Mouse (Mus musculus) kidney, postnatal 14 days (tissue): ENCODE measurements around the gene Patj.
"Not testable (repeated sequence)": the region's sequence is repeated elsewhere in the genome, so short reads cannot be mapped to it uniquely, and the experiment has no call there.

Experiments
- DNase-seq: peaks from one replicate; pipeline ENCODE4 v3.0.0; 2022; ENCODE audit warnings: mixed read lengths

The Patj gene

DNA sequence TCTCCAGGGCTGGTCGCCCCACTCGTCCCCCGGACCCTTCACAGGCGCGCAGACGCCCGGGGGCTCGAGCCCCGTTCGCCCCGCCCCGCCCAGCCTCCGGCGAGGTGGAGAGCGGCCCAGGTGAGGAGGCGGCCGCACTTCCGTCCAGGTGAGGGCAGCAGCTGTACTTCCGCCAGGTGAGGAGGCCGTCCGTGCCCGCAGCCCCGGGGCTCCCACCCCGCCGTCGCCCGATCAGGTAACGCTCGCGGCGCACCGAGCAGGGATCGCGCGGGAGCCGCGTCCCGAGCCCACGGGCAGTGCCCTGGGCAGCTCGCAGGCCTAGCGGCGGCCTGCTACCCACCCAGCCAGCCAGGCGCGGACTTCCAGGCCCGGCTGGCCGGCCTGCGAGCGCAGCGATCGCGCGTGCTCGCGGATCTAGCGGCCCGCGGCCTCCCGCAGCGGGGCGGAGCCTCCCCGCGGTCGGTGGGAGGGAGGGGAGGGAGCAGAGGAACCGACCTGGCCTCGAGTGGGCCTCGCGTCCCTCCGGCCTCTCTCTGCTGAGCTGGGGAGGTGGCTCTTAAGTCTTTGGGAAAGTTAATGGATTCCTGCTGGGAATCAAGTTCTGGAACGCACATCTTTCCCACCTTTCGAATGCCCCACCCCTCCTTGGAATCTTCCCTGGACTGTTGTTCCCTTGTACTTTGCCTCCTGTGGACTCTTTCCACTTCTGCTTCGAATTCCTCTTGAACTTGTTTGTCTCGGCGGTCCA, at the start of gene Patj:
Patj (plus strand) TSS at position 96 of the 748 bp plus-strand sequence.
- peak; percentile 85 for DNase-seq

DNA sequence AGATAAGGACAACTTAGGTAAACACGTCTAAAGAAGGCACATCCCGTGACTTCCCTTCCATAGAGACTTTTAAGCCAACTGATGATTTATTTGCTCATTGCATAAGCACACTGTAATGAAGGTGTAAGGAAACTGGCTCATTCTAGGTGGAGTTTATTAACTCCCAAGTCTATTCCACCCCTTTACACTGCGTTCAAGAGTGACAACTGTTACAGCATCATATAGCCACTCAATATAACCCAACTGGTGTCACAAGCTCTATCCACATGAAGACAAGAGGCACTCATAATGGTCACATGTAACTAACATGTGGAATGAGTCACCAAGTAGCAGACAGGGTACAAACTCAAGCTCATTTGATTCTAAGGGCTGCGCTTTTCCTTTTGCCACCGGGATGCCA, 47.0 kb upstream of the Patj start:
- no peak for DNase-seq

DNA sequence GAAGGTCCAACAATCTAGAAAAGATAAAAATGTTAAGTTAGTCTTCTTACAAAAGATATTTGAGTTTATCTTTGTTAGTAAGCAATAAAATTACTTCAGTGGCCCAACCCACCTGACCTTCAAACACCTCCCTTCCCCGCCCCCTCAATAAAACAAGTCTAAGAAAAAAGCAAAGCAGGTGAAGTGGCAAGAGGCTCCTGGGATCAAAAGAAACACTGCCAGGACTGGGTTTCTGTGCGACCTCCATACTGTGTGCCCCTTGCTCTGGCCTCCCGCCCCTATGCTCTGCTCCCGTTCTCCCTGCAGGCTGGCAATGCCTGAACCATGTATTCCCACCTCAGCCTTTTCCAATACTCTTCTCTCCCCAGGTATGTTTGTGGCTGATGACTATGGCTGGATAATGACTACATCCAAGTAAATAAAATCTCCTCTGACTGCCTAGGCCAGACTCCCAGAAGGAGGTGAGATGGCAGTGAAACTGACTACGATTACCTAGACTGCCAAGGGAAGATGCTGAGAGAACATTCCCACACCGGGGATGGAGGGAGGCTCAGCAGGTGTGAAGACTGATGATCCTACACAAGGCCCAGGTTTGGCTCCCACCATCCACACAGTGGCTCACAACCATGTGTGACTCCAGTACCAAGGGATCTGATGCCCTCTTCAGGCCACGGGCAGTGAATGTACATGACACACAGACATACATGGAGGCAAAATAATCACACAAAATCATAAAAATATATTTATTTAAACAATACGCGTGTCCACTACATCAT, 37.4 kb upstream of the Patj start:
- DNase-seq, result no peak

DNA sequence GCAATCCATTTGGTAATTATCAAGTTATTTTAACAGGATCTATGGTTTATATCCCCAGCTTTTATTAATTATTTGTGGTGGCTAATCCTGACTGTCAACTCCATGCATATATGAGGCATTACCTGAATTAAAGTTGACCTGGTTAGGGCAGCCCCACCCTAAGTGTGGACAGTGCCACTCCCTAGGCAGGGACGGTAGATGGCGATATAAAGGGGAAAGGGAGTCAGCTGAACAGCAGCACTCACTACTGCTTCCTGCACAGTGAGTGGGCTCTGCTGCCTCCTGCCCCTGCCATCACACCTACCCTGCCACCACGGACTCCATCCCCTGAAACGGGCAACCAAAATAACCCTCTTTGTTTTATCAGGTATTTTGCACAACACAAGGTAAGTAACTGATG, 20.2 kb upstream of the Patj start:
- no peak for DNase-seq

DNA sequence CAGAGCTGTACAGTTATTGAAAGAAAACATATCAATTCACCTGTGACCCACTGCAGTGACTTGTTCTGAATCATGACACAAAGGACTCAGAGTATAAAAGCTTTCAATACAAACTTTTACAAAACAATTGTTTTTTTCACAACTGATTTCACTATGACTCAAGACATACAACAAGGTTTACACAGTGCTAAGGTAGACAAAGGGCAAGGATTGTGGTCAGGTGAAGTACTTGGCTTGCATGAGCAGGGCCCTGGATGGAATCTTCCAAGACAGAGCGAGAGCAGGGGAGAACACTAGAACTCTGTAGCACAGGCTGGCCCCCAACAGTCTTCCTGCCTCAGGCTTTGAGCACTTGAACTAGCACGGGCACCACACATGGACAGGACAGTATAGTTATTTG, 18.6 kb upstream of the Patj start:
- no peak for DNase-seq

DNA sequence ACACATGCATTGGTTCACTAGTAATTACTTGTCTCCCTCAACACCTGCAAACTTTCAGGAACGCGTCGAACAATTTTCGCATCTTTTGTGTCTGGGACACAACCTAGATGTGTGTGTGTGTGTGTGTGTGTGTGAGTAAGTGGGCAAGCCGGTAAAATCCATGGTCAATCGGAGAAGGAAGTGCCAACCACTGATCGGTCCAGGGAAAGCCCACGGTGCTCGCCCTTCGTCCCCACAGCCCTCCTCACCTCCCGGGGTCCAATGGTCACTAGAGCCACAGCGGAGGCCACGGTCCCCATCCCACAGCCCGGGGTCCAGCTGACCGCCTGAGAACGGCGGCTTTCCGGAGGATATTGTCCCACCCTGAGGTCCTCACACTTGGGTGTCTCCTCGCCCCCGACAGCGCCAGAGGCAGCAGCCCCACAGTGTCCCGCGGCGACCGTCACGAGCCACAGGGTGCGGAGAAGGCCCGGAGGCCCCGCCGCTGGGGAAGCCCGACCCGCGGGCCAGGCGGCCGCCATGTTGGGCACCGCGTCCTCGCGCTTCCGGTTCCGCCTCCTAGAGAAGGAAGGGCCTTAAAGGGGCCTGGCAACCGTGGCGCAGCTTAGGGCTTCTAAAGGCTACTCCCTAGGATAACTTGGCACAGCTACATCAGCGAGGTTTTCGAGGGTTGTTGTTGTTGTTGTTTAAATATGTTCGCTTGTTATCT, 12.7 kb upstream of the Patj start, which contains the start of gene Tm2d1:
Tm2d1 (minus strand) TSS at position 591 of the 709 bp plus-strand sequence.
- peak; percentile 89 for DNase-seq

DNA sequence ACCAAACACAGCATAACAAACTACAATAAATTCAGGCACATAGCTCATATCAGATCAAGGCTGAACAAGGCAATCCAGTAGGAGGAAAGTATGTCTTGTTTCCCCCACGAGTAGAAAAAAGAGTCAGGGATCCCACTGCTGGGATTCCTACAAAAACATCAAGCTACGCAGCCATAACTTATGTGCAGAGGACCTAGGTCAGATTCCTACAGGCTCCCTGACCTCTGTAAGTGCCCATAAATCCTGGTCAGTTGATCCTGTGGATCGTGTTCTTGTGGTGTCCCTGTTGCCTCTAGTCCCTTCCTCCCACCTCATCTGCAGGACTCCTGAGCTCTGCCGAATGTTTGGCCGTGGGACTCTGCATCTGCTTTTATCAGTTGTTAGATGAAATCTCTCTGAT, 10.5 kb upstream of the Patj start:
- no peak for DNase-seq

DNA sequence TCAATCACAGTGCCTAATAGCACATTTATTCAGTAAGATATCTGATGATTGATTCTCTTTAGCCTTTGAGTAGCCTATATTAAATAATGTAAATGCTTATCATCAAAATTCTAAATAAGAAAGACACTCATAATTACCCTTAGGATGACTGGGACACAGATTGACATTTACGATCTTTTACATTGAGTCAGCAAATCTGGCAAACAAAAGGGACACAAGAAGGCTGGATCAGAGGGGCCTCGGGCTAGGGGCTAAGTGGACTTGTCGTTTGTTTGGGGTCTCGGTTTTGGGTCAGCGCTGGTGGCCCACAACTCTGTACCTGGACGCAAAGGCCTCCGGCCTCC, 267 bp upstream of the Patj start:
- no peak for DNase-seq

DNA sequence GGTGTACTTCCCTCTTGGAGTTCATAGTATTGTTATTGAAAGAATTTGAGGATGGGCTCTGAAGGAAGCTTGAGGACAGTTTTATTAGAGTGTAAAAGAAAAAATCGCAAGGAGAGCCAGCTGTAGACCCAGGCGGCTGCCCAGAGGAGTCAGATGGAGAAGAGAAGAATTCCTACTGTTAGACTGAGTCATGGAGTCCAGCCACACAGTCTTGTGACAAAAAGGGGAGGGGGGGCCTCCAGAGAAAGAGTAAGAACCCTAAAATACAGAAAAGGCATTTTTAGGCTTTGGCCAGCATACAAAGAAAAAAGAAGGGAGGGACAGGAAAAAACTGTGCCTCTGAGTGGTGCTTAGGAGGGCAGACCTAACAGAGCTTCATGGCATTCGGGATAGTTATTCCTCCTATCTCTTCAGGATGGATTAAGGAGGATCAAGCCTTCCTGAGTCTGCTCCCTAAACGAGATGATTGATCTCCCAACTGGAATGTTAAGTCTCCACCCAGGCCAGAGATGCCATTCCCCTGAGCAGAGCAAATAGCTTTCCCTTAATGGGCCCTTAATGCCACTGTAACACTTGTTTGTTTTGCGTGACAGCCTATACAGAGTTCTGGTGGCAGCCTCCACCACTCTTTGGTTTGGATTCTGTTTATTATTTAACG, 5.5 kb downstream of the Patj start:
- DNase-seq, result peak; percentile 18

DNA sequence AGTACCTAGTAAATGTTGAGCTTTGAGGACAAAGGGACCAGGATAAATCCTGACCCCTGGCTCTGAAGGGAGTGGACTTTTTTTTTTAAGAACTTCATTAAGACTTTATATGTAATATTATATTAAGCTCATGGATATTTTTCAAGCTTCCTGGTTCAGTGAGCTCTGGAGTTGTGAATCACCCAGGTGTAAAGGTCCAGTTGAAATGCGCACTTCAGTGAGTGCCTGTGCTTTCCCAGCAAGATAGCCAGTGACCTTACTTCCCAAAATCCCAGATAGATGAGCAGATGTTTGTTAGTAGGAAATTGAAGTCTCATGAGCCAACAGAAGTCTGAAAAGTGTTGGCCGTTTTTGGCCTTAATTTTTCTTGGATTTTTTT, 6.0 kb downstream of the Patj start:
- peak; percentile 7 for DNase-seq

DNA sequence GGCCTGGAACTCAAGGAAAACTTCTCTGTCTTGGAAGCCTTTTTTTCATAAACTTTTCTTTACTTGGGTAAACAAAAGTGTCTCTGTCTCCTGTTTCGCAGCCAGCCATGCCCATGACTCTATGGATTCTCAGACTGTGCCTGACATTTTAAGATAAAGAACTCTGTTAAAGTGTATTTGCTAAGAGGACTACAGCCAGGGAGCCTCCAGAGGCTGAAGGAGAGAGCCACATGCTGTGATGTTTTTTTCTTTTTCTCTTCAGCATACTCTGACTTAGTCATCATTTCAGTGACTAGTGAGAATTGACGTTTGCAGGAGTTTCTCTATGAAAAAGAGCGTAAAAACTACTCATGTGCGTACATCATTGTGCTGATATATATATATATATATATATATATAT, 7.9 kb downstream of the Patj start:
- DNase-seq, result no peak

DNA sequence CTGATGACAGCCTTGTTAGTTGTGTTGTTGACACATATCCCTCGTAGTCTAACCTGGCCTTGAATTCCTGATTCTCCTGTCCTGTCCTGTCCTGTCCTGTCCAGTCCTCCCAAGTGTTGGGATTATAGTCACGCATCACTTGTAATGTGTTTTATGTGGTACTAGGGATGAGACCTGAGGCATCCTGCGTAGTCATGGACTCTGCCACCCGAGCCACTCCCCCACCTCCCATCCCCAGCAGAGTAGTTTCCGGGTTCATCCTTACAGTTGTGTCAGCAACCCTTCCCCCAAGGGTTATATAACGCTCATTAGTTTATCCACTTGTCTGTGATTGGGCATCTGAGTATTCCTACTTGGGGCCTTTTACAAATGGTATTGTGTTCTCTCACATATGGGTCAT, 8.8 kb downstream of the Patj start:
- DNase-seq, result peak; percentile 12

DNA sequence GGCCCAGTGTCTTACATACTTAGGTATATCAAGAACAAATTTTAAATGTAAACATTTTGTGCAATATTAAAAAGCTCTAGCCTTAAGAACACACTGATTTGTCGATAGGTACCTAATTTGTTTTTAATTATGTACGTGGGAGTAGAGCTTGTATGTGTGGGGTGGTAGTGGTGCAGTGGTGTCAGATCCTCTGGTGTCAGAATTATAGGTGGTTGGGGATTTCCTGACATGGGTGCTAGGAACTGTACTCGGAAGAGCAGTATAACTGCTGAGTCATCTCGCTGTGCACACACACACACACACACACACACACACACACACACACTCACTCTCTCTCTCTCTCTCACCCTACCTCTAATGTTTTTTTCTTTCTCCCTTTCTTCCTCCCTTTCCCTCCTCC, 12.9 kb downstream of the Patj start:
- DNase-seq, result no peak

DNA sequence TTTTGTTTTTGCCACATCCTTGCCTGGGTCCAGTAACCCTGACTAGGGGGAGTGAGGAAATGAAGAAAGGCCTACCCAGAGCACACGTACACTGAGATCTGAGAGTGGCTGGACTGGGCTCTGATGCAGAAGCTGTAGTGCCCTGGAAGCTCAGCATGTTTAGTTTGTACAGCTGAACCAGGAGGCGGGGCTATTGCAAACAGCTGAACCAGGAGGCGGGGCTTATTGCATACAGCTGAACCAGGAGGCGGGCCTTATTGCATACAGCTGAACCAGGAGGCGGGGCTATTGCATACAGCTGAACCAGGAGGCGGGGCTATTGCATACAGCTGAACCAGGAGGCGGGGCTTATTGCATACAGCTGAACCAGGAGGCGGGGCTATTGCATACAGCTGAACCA, 19.6 kb downstream of the Patj start:
- DNase-seq, result not testable (repeated sequence)

DNA sequence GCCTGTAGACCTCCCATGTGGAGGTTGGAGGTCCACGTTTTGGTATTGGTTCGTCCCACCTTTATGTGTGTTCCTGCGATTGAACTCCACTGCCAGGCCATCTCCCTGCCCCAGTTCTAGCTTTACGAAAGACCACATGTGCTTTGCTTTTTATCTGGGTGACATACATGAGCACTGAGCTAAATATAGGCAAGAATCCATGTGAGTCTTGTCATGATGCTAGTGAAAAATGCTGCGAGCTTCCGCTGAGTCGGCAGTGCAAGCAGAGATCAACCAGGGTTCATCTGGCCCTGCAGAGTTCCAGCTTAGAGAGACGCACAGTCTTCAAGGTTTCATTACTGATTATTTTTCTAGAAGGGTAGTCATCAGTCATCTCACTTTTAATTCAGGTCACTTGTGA, 32.8 kb downstream of the Patj start:
- DNase-seq, result peak; percentile 28

DNA sequence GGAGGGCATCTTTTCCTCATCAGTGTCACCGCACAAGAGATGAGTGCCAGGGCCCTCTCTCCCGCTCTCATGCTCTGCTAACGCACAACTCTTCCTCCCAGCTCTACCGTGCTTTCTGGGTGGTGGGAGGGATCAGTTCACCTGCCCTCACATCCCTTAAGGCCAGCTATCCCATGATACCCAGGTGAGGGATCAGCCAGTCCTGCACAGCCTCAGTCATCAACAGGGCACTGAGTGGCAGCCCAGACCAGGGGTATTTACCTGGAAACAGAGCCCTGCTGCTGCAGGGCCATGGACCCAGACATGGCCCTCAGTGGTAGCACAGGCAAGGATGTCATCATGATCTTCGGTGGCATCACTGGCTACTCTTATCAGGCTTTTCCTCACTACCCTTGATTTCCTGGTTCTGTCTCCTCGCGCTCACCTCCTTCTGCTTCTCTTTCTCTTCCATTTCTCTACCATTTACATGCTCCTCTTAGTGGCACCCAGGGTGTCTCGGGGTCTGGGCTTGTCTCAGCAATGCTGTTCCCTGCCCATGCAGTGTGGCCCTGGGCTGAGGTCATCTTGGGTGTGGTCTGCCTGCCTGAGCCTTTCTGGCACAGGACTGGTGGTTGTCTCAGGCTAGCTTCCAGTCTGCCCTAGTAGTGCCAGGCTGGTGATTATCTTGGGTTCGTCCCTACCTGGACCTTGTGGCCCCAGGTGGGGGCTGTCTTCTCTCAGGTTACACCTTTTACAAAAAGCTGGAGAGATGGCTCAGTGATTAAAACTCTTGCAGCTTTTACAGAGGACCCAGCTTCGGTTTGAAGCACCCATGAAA, 40.3 kb downstream of the Patj start:
- DNase-seq, result no peak

DNA sequence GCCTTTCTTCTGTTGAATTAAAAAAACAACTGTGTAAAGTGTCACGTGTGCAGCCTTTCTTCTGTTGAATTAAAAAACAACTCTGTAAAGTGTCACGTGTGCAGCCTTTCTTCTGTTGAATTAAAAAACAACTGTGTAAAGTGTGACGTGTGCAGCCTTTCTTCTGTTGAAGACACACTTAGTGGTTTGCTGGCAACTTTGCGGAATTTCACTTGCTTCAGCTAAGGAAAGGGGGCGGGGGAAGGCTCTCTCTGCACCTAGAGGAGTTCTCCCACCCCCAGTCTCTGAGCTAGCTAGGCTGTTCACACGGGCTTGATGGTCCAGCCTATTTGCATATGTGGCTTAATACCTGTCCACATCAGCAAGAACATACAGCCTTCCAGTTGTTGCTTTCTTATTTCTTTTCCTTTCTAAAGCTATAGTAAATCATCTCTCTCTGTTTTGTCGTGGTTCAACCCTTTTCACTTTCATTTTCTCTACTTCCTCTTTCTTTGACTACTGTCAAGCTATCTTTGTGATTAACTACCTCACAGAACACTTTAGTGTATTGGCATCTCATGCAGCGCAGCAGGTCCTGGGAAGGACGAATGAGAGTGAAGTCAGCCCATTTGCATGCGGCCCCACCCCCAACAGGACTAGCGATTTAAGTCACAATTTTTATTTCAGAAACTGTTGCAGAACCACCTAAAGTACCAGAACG, 41.2 kb downstream of the Patj start:
- DNase-seq, result peak; percentile 8

DNA sequence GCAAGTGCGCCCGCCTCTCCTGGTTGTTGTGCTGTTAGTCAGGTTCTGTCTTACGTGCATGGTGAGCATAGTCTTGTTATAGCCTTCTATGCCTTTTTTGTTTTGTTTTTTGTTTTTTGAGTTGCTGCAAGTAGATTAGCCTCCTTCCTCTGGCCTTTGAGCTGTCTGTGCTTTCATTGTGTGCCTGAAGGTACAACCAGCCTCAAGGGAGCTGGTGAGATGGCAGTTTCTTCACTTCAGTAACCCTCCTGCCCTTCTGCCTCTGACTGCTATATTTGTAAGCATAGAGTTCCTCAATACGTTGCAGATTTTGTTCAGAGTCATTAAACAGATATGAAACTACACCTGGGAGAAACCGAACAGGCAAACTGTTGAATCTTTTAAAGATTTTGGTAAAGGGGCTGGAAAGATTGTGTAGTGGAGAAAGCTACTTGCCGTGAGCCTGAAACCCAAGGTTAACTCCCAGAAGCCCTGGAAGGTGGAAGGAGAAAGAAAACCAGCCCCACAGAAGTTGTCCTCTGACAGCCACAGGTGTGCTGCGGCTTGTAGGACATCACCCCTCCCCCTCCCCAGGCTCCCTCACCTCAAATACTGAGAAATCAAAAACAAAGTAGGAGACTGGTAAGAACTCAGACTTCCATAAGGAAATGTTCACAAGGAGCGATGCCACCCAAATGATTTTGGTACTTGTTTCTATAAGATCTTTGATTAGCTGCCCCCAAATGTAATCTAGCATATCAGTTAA, 43.8 kb downstream of the Patj start:
- DNase-seq, result no peak

DNA sequence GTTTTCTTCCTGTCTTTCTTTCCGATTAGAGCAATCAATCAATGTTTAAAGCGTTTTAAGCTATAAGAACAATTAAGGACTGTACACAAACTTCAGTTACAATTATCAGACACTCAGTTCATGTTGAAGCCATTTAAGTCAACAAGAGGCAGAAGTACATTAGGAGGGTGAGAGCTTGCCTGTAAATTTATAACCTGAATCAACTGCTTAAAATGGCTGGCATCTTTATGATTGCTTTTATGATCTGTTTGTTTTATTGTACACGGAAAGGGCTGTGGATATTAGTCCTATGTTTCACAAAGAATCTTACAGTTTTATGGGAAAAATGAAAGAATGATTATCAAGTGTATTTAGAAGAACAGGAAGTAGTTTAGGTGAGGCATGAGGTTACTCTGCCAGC, 45.7 kb downstream of the Patj start:
- DNase-seq, result no peak

DNA sequence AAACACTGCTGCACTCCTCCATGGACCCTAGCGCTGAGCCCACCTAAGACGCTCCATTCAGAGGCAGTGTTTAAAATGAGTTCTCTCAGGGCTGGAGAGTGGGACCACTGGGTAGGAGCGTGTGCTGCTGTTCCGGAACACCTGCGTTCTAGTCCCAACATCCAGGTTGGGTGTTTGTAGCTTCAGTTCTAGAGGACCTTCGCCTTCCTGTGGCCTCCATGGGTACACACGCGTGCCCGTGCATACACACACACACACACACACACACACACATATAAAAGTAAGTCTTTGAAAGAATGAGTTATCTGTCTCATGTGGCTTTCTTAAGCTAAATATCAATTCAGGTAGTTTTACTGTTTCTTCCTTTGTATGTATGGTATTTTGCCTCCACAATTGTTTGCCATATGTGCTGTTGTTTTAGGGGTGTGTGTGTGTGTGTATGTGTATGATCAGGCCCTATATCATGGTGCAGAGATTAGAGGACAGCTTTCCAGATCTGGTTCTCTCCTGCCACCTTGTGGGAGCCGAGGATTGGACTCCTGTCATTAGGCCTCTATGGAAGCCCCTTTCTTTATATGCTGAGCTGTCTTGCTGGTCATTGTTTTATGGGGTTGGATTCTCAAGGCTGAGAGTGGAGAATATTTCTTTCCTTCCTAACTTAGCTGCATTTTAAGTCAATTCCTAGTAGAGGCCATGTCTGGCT, 49.0 kb downstream of the Patj start:
- peak; percentile 55 for DNase-seq
